Mouse (Mus musculus) liver, embryonic 12.5 days (tissue): ENCODE data around the gene Dlgap4. TPM values are rescaled to one million over a fixed set of nuclear protein-coding genes. Genes with fewer than 3 reads are reported as not detected.
A peak's percentile ranks its signal among the peaks of the same experiment; 100 is the strongest.
"Not testable (repeated sequence)": the region's sequence is repeated elsewhere in the genome, so short reads cannot be mapped to it uniquely, and the experiment has no call there.

Source experiments
- ATAC-seq: fragments of 200-750 bp; cut with Nextera tagmentation; 2 replicates; pipeline ENCODE4 v1.8.0; 2017; ENCODE audit warnings: moderate number of reproducible peaks, mild to moderate bottlenecking, moderate library complexity
- H3K27ac ChIP-seq: fragments of 300-500 bp; sonication (generic); 2 replicates; pipeline ENCODE4 v1.5.1; 2016; ENCODE audit warnings: mild to moderate bottlenecking
- H3K27me3 ChIP-seq: fragments of 300-500 bp; sonication (generic); replicated peaks from 2 replicates; pipeline ENCODE4 v1.6.1; 2016; ENCODE audit warnings: mild to moderate bottlenecking, moderate library complexity
- H3K36me3 ChIP-seq: fragments of 300-500 bp; sonication (generic); 2 replicates; pipeline ENCODE4 v1.6.1; 2016; ENCODE audit warnings: mild to moderate bottlenecking, moderate library complexity
- H3K4me1 ChIP-seq: fragments of 300-500 bp; sonication (generic); 2 replicates; pipeline ENCODE4 v1.6.1; 2016
- H3K4me2 ChIP-seq: fragments of 300-500 bp; sonication (generic); 2 replicates; pipeline ENCODE4 v1.6.1; 2016; ENCODE audit warnings: mild to moderate bottlenecking, moderate library complexity
- H3K4me3 ChIP-seq: fragments of 300-500 bp; sonication (generic); 2 replicates; pipeline ENCODE4 v1.5.1; 2016; ENCODE audit warnings: mild to moderate bottlenecking, moderate library complexity
- H3K9ac ChIP-seq: fragments of 300-500 bp; sonication (generic); 2 replicates; pipeline ENCODE4 v1.6.1; 2016; ENCODE audit warnings: mild to moderate bottlenecking, moderate library complexity
- H3K9me3 ChIP-seq: fragments of 300-500 bp; sonication (generic); replicated peaks from 2 replicates; pipeline ENCODE4 v1.6.1; 2016; ENCODE audit warnings: mild to moderate bottlenecking, moderate library complexity
- WGBS: fragments of 180-500 bp; shearing (Covaris S2); methylation state at CpG from one replicate; pipeline ENCODE4 v1.1.7; 2016; ENCODE audit not compliant: insufficient replicate concordance; 5-methylcytosine and 5-hydroxymethylcytosine counted together
- polyA plus RNA-seq: library from polyadenylated mRNA; unstranded; fragments of >200 nt; fragmentation: Nextera tagmentation; extraction: Ambion mirVana; gene quantifications from 2 replicates; pipeline ENCODE4 v1.2.1, GENCODE M21; 2016

Dlgap4 gene
- polyA plus RNA-seq, 1 experiment from 2014 or later, result 28.7 TPM

GRCm38 (mm10) chr2:156802116-156802515 lies 188.6 kb downstream of the Dlgap4 start:
- H3K27me3 ChIP-seq, result not testable (repeated sequence)

GRCm38 (mm10) chr2:156803698-156804372 lies 190.3 kb downstream of the Dlgap4 start:
- Histone ChIP-seq H3K9ac (no peak overlapping the region; the same call in 1 of the 2 replicates), H3K36me3 (no peaks in the 10 kb centered on the region), H3K9me3 (no peaks in the 10 kb centered on the region), H3K4me3 (no peak overlapping the region), H3K27me3 (no peaks in the 10 kb centered on the region; the same call in 1 of the 2 replicates), H3K4me1 (peaks cover 30% of the 10 kb centered on the region), H3K27ac (no peak overlapping the region), H3K4me2 (no peak overlapping the region)
- 40% methylated on average over 4 of the region's 4 CpGs for WGBS
- 0 out of 2 replicates have a peak, but pooled peaks have one; percentile 24 for ATAC-seq

More at GRCm38 (mm10) chr2:156802116-156802515, 188.6 kb downstream of the Dlgap4 start:
- H3K36me3 ChIP-seq, H3K4me2 ChIP-seq, ATAC-seq, H3K4me3 ChIP-seq, H3K9me3 ChIP-seq, H3K27ac ChIP-seq, H3K9ac ChIP-seq: not testable (repeated sequence)
- peaks cover 30% of the 10 kb centered on the region for H3K4me1 ChIP-seq
- WGBS, result 23% methylated on average over 9 of the region's 9 CpGs

- Histone ChIP-seq H3K27me3 (no peaks in the 10 kb centered on the region; the same call in 1 of the 2 replicates), H3K9ac (no peak overlapping the region), H3K9me3 (no peaks in the 10 kb centered on the region), H3K4me1 (peaks cover 25% of the 10 kb centered on the region), H3K4me3 (no peak overlapping the region), H3K27ac (no peak overlapping the region), H3K36me3 (no peaks in the 10 kb centered on the region), H3K4me2 (no peak overlapping the region)
- 91% methylated on average over 4 of the region's 4 CpGs for WGBS
- ATAC-seq, result peak; percentile 30; the same call in 1 of the 2 replicates
Measured at GRCm38 (mm10) chr2:156804589-156804988, 191.1 kb downstream of the Dlgap4 start.

- WGBS, result 50% methylated on average over 6 of the region's 6 CpGs
- no peaks in the 10 kb centered on the region for H3K9me3 ChIP-seq
- no peak overlapping the region for H3K4me2 ChIP-seq
- H3K27ac ChIP-seq, result no peak overlapping the region
- H3K4me3 ChIP-seq, result no peak overlapping the region
- H3K36me3 ChIP-seq, result no peaks in the 10 kb centered on the region
- ATAC-seq, result no peak
- peaks cover 25% of the 10 kb centered on the region for H3K4me1 ChIP-seq
- no peak overlapping the region for H3K9ac ChIP-seq
- H3K27me3 ChIP-seq, result no peaks in the 10 kb centered on the region
Measured at GRCm38 (mm10) chr2:156806886-156807285, 193.4 kb downstream of the Dlgap4 start.

- WGBS, result 13% methylated on average over 2 of the region's 2 CpGs
- 0 out of 2 replicates have a peak, but pooled peaks cover under 1% of the 10 kb centered on the region for H3K27me3 ChIP-seq
- no peaks in the 10 kb centered on the region for H3K4me1 ChIP-seq
- no peak for ATAC-seq
- no peak overlapping the region for H3K4me3 ChIP-seq
- H3K4me2 ChIP-seq, result no peak overlapping the region
- no peak overlapping the region for H3K9ac ChIP-seq
- no peaks in the 10 kb centered on the region for H3K9me3 ChIP-seq
- H3K36me3 ChIP-seq, result no peaks in the 10 kb centered on the region
- no peak overlapping the region for H3K27ac ChIP-seq
Measured at GRCm38 (mm10) chr2:156809579-156809978, 196.1 kb downstream of the Dlgap4 start.

GRCm38 (mm10) chr2:156810716-156811115 lies 197.2 kb downstream of the Dlgap4 start:
- Histone ChIP-seq H3K27ac (no peak overlapping the region), H3K9me3 (no peaks in the 10 kb centered on the region), H3K4me2 (no peak overlapping the region), H3K36me3 (no peaks in the 10 kb centered on the region), H3K27me3 (peaks cover 12% of the 10 kb centered on the region; the same call in 1 of the 2 replicates), H3K4me3 (no peak overlapping the region), H3K9ac (no peak overlapping the region), H3K4me1 (no peaks in the 10 kb centered on the region)
- no peak for ATAC-seq
- WGBS, result 94% methylated on average over 10 of the region's 10 CpGs

GRCm38 (mm10) chr2:156811556-156811955 lies 198.1 kb downstream of the Dlgap4 start:
- H3K4me3 ChIP-seq, result no peak overlapping the region
- no peaks in the 10 kb centered on the region for H3K4me1 ChIP-seq
- no peak overlapping the region for H3K27ac ChIP-seq
- H3K9ac ChIP-seq, result no peak overlapping the region
- no peaks in the 10 kb centered on the region for H3K9me3 ChIP-seq
- 64% methylated on average over 5 of the region's 5 CpGs for WGBS
- no peak for ATAC-seq
- no peaks in the 10 kb centered on the region for H3K36me3 ChIP-seq
- H3K4me2 ChIP-seq, result no peak overlapping the region
- peaks cover 15% of the 10 kb centered on the region; the same call in 1 of the 2 replicates for H3K27me3 ChIP-seq

Other genes with a start within 250 kb of the Dlgap4 start
- gene Epb41l1, start 192.8 kb upstream of the Dlgap4 start, polyA plus RNA-seq, result 0.75 and 1.0 TPM in 2 replicates
- gene Aar2, start 66.1 kb upstream of the Dlgap4 start, polyA plus RNA-seq, result 20.9 and 22.6 TPM in 2 replicates
- gene Myl9, start 161.7 kb downstream of the Dlgap4 start, polyA plus RNA-seq, result 70.5 and 76.1 TPM in 2 replicates
- 15.4 and 16.2 TPM in 2 replicates for gene Tgif2, start 226.3 kb downstream of the Dlgap4 start, polyA plus RNA-seq
- gene 4930518I15Rik, start 244.2 kb downstream of the Dlgap4 start, polyA plus RNA-seq, result 2.5 and 2.7 TPM in 2 replicates
- gene Rab5if, start 249.4 kb downstream of the Dlgap4 start, polyA plus RNA-seq, result 250 and 266 TPM in 2 replicates